Mouse (Mus musculus): ENCODE measurements around the gene Nfkbil1.

The Nfkbil1 gene

DNA sequence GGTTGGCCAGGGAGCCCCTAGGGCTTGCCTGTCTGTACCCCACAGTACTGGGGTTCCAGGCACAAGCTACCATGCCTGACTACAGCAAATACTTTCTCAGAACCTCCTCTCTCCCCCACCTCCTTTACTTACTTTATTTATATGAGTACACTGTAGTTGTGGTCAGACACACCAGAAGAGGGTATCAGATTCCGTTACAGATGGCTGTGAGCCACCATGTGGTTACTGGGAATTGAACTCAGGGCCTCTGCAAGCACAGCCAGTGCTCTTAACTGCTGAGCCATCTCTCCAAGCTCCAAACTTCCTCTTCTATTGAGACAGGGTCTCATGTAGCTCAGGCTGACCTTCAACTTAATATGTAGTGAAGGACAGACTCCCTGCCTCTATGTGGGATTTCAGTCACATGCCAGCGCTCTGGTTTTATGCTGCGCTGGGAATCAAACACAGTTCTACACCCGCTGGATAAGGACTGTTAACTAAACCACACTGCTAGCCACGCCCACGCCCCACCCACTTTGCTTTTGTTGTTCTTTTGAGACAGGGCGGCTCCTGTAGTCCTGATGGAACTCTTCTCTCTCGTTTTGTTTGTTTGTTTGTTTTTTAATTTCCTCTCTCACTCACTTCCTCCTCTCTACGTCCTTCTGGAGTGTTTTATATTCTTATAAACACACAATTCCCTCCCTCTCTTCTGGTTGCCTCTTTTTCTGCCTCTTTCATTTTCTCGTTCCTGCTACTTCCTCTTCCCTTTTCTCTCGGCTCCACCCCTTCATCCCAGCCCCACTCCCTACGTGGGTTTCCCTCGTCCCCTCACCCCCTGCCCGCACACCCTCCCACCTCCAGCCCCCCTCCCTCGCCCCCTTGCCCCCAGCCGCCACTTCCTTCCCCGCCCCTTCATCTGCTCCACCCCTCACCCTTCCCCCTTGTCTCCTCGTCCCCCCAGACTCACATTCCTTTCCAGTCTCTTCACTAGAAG is 49.7 kb downstream of the Nfkbil1 start:
- no peak for DNase-seq (ENCODE audit: extremely low spot score, low read depth, low spot score)

DNA sequence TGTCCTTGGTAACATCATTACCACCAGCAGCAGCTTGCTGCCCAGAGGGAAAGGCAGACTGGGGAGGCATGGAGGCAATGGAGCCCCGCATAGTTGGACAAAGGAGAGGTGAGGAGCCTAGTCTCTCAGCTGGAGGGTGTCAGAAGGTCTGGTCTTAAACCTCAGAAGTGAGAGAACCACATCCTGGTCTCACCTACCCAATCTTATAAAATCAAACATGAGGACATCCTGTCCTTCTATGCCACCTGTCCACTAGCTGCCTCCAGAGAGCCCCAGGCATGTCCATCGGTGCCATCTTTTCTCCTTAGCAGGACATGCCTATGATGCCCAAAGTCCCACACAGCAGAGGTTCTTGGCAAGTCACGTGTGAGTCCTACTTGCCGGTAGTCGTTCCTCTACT is 55.5 kb downstream of the Nfkbil1 start:
- no peak for DNase-seq (ENCODE audit: extremely low spot score, low read depth, low spot score)

DNA sequence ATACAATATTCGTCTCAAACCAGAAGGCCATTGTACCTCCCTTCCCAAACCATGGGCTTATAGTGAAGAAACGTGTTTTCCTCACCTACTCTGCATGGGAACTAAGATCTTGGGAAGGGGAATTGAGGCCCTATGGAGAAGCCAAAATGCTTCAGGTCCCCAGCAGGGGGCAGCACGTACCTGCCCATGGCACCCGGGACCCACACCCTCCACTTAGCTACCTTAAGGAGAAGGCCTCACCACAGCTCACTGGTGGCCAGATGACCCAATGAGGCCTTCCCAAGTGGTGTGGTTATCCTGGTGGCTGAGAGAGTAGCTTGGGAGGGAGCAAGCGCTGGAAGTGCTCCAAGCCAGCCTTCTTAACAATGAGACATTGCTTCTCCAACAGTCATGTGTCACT is 57.1 kb downstream of the Nfkbil1 start:
- DNase-seq (ENCODE audit: extremely low spot score, low read depth, low spot score): no peak

DNA sequence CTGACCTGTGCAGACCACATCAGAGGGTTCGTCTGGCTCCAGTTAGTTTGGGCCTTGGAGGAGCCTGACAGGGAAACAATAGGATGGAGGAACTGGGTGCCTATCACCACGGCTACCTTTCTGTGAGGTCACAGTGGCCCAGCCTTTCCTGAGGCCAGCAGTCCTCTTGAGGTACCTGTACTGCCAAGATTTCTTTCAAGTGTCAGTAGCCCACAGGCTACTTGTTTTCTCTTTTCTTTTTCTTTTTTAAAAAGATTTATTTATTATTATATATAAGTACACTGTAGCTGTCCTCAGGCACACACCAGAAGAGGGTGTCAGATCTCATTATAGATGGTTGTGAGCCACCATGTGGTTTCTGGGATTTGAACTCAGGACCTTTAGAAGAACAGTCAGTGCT is 59.6 kb downstream of the Nfkbil1 start, which contains the start of gene Aif1:
Aif1 (minus strand) TSS at position 101 of the 400 bp plus-strand sequence.
- DNase-seq (ENCODE audit: extremely low spot score, low read depth, low spot score): no peak

DNA sequence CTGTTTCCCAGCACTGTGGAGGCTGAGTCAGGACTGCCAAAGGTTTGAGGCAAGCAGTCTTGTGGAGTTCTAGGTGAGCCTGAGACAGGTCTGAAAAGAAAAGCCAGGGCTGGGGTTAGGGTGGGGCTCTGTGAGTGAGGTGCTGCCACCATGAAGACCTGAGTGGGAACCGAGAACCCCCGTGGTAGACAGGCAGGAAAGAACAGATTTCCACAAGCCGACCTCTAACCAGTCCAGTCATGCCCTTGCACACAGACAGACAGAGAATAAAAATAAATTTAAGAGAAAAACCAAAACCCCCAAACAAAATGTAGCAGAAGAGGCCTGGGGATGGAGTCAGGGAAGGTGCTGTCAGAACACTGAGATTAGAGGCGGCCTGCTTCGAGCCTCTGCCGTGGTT is 60.2 kb downstream of the Nfkbil1 start:
- no peak for DNase-seq (ENCODE audit: extremely low spot score, low read depth, low spot score)

DNA sequence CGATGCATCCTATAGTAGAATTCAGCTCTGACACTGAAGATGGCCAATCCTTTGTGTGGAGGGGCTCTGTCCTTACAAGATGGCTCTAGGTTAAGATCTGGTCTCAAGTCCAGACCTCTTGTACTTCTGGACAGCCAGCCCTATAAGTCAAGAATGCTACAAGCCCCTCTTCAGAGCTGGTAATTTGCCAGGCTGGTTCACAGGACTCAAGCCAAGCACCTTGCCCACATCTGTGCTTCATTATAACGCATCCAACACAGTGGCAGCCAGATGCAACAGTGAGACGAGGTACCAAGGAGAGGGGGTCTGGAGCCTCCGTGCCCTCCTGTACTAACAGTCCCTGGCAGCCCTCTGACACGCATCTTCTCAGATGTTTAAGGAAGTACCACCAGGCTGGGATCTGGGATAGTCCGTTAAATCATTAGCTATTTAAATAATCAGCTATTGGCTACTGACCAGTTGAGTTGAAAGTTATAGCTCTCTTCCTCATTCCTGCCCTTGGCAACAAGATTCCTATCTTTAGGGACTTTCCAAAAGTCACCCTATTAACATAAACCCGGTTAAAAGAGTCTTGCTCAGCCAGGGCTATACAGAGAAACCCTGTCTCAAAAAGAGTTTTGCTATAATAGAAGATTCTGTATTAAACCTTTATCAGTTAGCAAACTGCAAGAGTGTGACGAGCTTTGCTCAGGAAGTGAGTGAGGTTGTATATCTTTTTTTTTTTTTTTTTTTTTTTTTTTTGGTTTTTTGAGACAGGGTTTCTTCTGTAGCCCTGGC is 61.2 kb downstream of the Nfkbil1 start:
- no peak for DNase-seq (ENCODE audit: extremely low spot score, low read depth, low spot score)

DNA sequence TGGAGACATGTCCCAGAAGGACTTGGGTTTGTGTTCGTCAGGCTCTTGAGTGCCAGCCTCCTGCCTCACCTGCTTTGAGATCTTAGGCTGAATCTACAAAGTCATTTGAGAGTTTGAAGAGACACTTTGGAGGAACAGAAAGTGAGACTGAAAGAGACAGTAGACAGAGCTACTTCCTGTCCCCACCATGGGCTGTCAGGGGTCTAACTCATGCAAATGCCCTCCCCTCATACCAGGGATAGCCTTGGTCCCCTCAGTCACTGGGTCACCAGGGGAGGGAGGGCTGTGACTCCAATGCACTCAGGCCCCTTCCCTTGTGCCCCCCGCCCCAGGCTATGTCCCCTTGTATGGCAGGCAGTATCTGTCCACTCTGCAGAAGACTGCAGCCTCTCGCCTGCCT is 62.3 kb downstream of the Nfkbil1 start:
- DNase-seq (ENCODE audit: extremely low spot score, low read depth, low spot score): no peak

DNA sequence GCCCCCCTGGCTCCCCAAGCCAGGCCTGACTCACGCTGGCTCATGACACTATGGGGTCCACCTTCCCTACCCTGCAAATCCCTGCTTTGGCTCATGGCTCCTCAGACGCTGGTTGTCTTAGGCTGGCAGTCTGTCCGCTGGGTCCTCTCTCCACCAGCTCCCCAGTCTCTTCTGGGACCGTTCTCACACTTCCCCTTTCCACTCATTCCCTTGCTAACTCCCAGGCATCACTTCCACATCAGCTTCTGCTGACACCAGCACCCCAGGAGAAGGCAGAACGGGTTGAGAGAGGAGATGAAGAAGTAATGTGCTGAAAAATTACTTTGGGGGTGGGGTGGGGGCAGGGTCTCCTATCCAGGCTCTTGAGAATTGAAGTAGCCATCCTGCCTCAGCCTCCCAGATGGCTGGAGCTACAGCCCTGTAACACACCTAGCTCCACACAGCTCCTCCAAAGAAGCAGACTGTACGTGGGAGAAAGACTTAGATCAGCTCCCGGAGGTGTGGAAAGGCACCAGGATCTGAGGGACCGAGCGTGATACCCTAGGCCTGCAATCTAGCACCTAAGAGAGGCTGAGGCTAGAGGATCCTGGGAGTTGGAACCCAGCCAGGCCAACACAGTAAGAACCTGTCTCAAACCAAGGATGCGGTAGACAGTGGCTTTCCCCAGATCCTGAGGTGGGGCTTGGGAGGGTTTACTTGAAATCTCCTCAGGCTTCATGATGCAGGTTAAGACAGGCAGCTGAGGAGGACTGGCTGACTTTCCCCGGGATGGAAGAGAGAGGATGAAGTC is 63.0 kb downstream of the Nfkbil1 start:
- no peak for DNase-seq (ENCODE audit: extremely low spot score, low read depth, low spot score)

Data from hindlimb bud, embryonic 11.5 days (tissue).